Mouse (Mus musculus) erythroblast, embryonic 14.5 days (primary cell): ENCODE data around the gene Shisa6.

ENCODE experiments used
- GATA1 ChIP-seq: IDR thresholded peaks from 2 replicates; pipeline ENCODE4 v1.6.1; 2012; ENCODE audit warnings: low read length, inconsistent platforms, mixed read lengths
- TAL1 ChIP-seq: IDR thresholded peaks from 3 replicates; pipeline ENCODE4 v1.6.1; 2012; ENCODE audit warnings: low read length, inconsistent platforms, mixed read lengths

- TF ChIP-seq GATA1 (no peak), TAL1 (no peak)
Measured at GRCm38 (mm10) chr11:66371796-66372195, 154.0 kb downstream of the Shisa6 start.
